Mouse (Mus musculus) cerebellum, adult 2 months (tissue): ENCODE measurements around the gene Thsd4.

Experiments used
- CTCF ChIP-seq: fragments of 200-500 bp; IDR thresholded peaks from 2 replicates; pipeline ENCODE4 v1.5.1; 2011; ENCODE audit warnings: low read depth, mild to moderate bottlenecking, control low read depth, low read length, moderate library complexity, borderline replicate concordance; ENCODE audit not compliant: insufficient read depth
- POLR2A ChIP-seq: fragments of 200-500 bp; IDR thresholded peaks from 2 replicates; pipeline ENCODE4 v1.6.1; 2011; ENCODE audit warnings: low read length, control low read depth, borderline replicate concordance; ENCODE audit not compliant: insufficient read depth

GRCm38 (mm10) chr9:60218396-60218795 is 303.4 kb downstream of the Thsd4 start:
- no peak for TF ChIP-seq CTCF
- TF ChIP-seq POLR2A: no peak
